Comparison of ENCODE assay signal across 28 mouse cellular contexts in genomic region chr14:29599428-29599827, GRCm38 (mm10).
A peak's percentile ranks its signal among the peaks of the same experiment; 100 is the strongest.
DNase-seq lines count a peak whose midpoint lies in the region; TF ChIP-seq lines count a peak whose summit lies in the region.
"Had no signal": no experiment of that assay in that cellular context is flagged by ENCODE, and none has a peak within 500 bp of the region (broad histone marks: within the 10 kb centered on the region; RNA-seq: fewer than 3 reads in every experiment).

No protein-coding gene starts in this region.

- H3K27me3 ChIP-seq in heart, embryonic 10.5 days (ENCODE audit: insufficient read depth, poor library complexity, severe bottlenecking), result no peaks in the 10 kb centered on the region
- no peaks in the 10 kb centered on the region for H3K27me3 ChIP-seq in cerebellum, adult 2 months (ENCODE audit: control insufficient read depth, insufficient read depth, low read length)
- H3K27me3 ChIP-seq: embryonic facial prominence, embryonic 12.5 days; heart, embryonic 15.5 days; limb, embryonic 15.5 days had no signal

- H3K27ac ChIP-seq in heart, embryonic 10.5 days, result no peak overlapping the region
- H3K27ac ChIP-seq in cerebellum, adult 2 months (ENCODE audit: insufficient read depth, low read length), result no peak overlapping the region
- H3K27ac ChIP-seq: embryonic facial prominence, embryonic 12.5 days; forebrain, embryonic 10.5 days; heart, embryonic 15.5 days; kidney, postnatal 0 days; limb, embryonic 10.5 days; limb, embryonic 15.5 days; liver, embryonic 14.5 days; neural tube, embryonic 13.5 days had no signal

- H3K4me1 ChIP-seq in heart, embryonic 10.5 days, result no peaks in the 10 kb centered on the region
- no peaks in the 10 kb centered on the region for H3K4me1 ChIP-seq in cerebellum, adult 2 months (ENCODE audit: control insufficient read depth, insufficient read depth, low read length)
- H3K4me1 ChIP-seq: embryonic facial prominence, embryonic 12.5 days; heart, embryonic 15.5 days; limb, embryonic 10.5 days; limb, embryonic 15.5 days; neural tube, embryonic 13.5 days had no signal

- no peak overlapping the region for H3K4me3 ChIP-seq in heart, embryonic 10.5 days
- H3K4me3 ChIP-seq in cerebellum, adult 2 months (replicated peaks; ENCODE audit: insufficient read depth, low read depth, low read length), result no peak overlapping the region
- H3K4me3 ChIP-seq: embryonic facial prominence, embryonic 12.5 days; forebrain, embryonic 10.5 days; heart, embryonic 15.5 days; limb, embryonic 10.5 days; limb, embryonic 15.5 days; myocyte; neural tube, embryonic 13.5 days had no signal

- 82% methylated on average over 8 of the region's 8 CpGs for WGBS in heart, embryonic 10.5 days
- 68% methylated on average over 8 of the region's 8 CpGs for WGBS in cerebellum, adult 2 months

- no peaks in the 10 kb centered on the region for H3K36me3 ChIP-seq in heart, embryonic 10.5 days
- H3K36me3 ChIP-seq: embryonic facial prominence, embryonic 12.5 days; forebrain, embryonic 10.5 days; G1E; heart, embryonic 15.5 days; limb, embryonic 10.5 days; limb, embryonic 15.5 days; neural tube, embryonic 13.5 days had no signal

- no peak for TF ChIP-seq CTCF in cerebellum, adult 2 months (IDR thresholded peaks at IDR 0.05; ENCODE audit: borderline replicate concordance, insufficient read depth, low read depth, low read length)

- H3K9me3 ChIP-seq in heart, embryonic 10.5 days, result no peaks in the 10 kb centered on the region
- H3K9me3 ChIP-seq: embryonic facial prominence, embryonic 12.5 days; heart, embryonic 15.5 days; limb, embryonic 10.5 days; limb, embryonic 15.5 days had no signal

- no peak for TF ChIP-seq POLR2A in cerebellum, adult 2 months (IDR thresholded peaks at IDR 0.05; ENCODE audit: borderline replicate concordance, insufficient read depth, low read length)

- DNase-seq in heart, adult 11 months, result peak; percentile 17
- DNase-seq in heart, embryonic 10.5 days (ENCODE audit: low spot score), result no peak
- DNase-seq in Muller cell, postnatal 12 days (ENCODE audit: inconsistent ontology term), result peak; percentile 38
- DNase-seq in embryo, embryonic 11 days, result peak; percentile 23
- DNase-seq in mesoderm, embryonic 11.5 days (ENCODE audit: low read depth, low spot score), result peak; percentile 65
- DNase-seq in spleen, postnatal 10 days (ENCODE audit: low spot score in 2 of 2), result no peak
- DNase-seq in cerebellum, adult 2 months, result no peak
- DNase-seq: adrenal gland, postnatal 10 days; cerebellum, adult 11 months; cerebellum, adult 9-11 months; kidney, adult 8-10 months; layer of hippocampus, postnatal 36 days; lung, adult 2 months; lung, postnatal 10 days; right cerebral cortex, adult 18-20 months; right cerebral cortex, postnatal 4 days; thymus, adult 2 months; thymus, postnatal 36 days had no signal

Comparison
In these comparisons a context has a peak if more than half of its experiments do, and no peak if none do; other contexts are left out.
1. DNase-seq: peak in heart, adult 11 months (single experiment), Muller cell, postnatal 12 days (single experiment), embryo, embryonic 11 days (single experiment) and mesoderm, embryonic 11.5 days (single experiment); none in heart, embryonic 10.5 days (single experiment), spleen, postnatal 10 days (0 of 2) and cerebellum, adult 2 months (0 of 2).